Mouse (Mus musculus) myocyte (in vitro differentiated cells): ENCODE results near the gene Plpp3.

ENCODE experiments used
- CEBPB ChIP-seq: IDR thresholded peaks from 2 replicates; pipeline ENCODE4 v1.6.1; 2011; ENCODE audit warnings: mild to moderate bottlenecking, moderate library complexity; ENCODE audit not compliant: poor library complexity, insufficient read depth, severe bottlenecking
- MAX ChIP-seq: IDR thresholded peaks from one replicate; pipeline ENCODE4 v1.6.1; 2011; ENCODE audit warnings: low read depth, mild to moderate bottlenecking, control low read depth
- MYOD1 ChIP-seq, 3 experiments: IDR thresholded peaks; one replicate each; pipeline ENCODE4 v1.6.1; 2011; ENCODE audit warnings: control low read depth in 2 of 3, low read depth in 2 of 3, mild to moderate bottlenecking in 2 of 3, moderate library complexity in 1 of 3; ENCODE audit not compliant: insufficient read length in 2 of 3, control insufficient read depth in 1 of 3
- MYOG ChIP-seq, 3 experiments: IDR thresholded peaks; one replicate each; pipeline ENCODE4 v1.6.1; 2011; ENCODE audit warnings: control low read depth in 2 of 3, low read depth in 2 of 3, mild to moderate bottlenecking in 2 of 3; ENCODE audit not compliant: insufficient read length in 2 of 3, control insufficient read depth in 1 of 3, insufficient read depth in 1 of 3
- POLR2A ChIP-seq: IDR thresholded peaks from one replicate; pipeline ENCODE4 v1.6.1; 2011; ENCODE audit warnings: low read depth, mild to moderate bottlenecking, control low read depth, moderate library complexity; ENCODE audit not compliant: insufficient read length
- POLR2AphosphoS2 ChIP-seq: IDR thresholded peaks from one replicate; pipeline ENCODE4 v1.6.1; 2011; ENCODE audit warnings: low read depth, control low read depth; ENCODE audit not compliant: insufficient read length
- REST ChIP-seq: IDR thresholded peaks from one replicate; pipeline ENCODE4 v1.6.1; 2011; ENCODE audit warnings: mild to moderate bottlenecking, control low read depth, moderate library complexity; ENCODE audit not compliant: insufficient read depth, insufficient read length
- TCF12 ChIP-seq: IDR thresholded peaks from one replicate; pipeline ENCODE4 v1.6.1; 2011; ENCODE audit warnings: mild to moderate bottlenecking, control low read depth; ENCODE audit not compliant: poor library complexity, insufficient read depth, severe bottlenecking
- TCF3 ChIP-seq: IDR thresholded peaks from one replicate; pipeline ENCODE4 v1.6.1; 2011; ENCODE audit warnings: low read depth, control low read depth; ENCODE audit not compliant: insufficient read length
- USF1 ChIP-seq: IDR thresholded peaks from one replicate; pipeline ENCODE4 v1.6.1; 2011; ENCODE audit warnings: low read depth, mild to moderate bottlenecking, control low read depth, moderate library complexity

DNA sequence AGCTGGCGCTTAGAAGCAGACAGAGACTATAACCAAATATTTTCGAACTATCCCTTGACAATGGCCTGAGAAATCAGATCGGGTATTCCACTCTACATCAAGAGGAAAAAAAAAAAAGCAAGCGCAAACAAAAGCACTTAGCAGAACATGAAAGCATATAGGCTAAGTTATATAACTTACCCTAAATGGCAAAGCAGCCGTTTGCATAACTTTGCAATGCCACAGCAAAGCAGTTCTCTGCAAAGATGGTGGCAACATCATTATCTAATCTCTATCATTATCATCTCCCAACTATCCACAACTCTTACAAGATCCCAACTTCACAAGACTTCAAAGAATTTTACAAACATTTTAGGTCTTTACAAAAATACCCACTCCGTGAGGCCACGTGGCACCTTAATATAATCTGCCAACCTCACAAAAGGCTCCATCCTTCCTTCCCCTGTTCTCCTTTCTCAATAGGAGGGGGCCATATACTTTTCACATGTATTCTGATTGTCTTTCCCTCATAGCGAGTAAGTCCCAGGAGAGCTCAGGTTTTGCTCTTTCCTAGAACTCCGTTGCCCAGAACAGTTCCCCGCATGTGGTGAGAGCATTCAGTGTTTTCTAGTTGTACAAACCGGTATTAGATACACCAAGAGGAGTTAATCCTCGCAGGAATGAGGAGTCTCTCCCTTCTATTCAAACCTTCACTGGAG, 49.1 kb upstream of the Plpp3 start:
- TF ChIP-seq POLR2AphosphoS2, result no peak
- TF ChIP-seq MYOD1 (IDR thresholded peaks at IDR 0.05; ENCODE audit: control insufficient read depth in 1 of 3, insufficient read length in 2 of 3, low read depth in 2 of 3), result no peak
- TF ChIP-seq POLR2A, result no peak
- TF ChIP-seq TCF12, result no peak
- TF ChIP-seq CEBPB, result no peak
- TF ChIP-seq REST, result no peak
- TF ChIP-seq MYOG (IDR thresholded peaks at IDR 0.05; ENCODE audit: control insufficient read depth in 1 of 3, insufficient read depth in 1 of 3, insufficient read length in 2 of 3, low read depth in 2 of 3), result no peak
- no peak for TF ChIP-seq MAX
- no peak for TF ChIP-seq TCF3
- no peak for TF ChIP-seq USF1
